Mouse (Mus musculus) gastrocnemius, adult 8-10 months (tissue): ENCODE data around the gene Mov10. TPM values are rescaled to one million over a fixed set of nuclear protein-coding genes. Genes with fewer than 3 reads are reported as not detected.

Experiments
- DNase-seq, 2 experiments: peaks; one replicate each; pipeline ENCODE4 v3.0.0; 2022; ENCODE audit warnings: low spot score in 2 of 2
- total RNA-seq, 4 experiments: library from RNA; stranded (reverse); gene quantifications; 2 replicates each; pipeline ENCODE4 v1.2.4; 2022

Mov10 gene
- total RNA-seq, 4 experiments from 2014 or later = 0.32 to 0.92 (median 0.54) TPM

- no peak for DNase-seq
These were observed 6.6 kb downstream of the Mov10 start for GRCm38 (mm10) chr3:104811752-104812151.

GRCm38 (mm10) chr3:104805539-104805938 lies 12.8 kb downstream of the Mov10 start:
- DNase-seq = no peak

- no peak for DNase-seq
These were observed 14.1 kb downstream of the Mov10 start for GRCm38 (mm10) chr3:104804312-104804711.

- DNase-seq = no peak
These were observed 16.9 kb downstream of the Mov10 start for GRCm38 (mm10) chr3:104801481-104801880.

GRCm38 (mm10) chr3:104800681-104801080 lies 17.7 kb downstream of the Mov10 start:
- DNase-seq = no peak

GRCm38 (mm10) chr3:104796430-104797082 lies 21.8 kb downstream of the Mov10 start:
- DNase-seq = no peak

- DNase-seq = no peak
These were observed 22.6 kb downstream of the Mov10 start for GRCm38 (mm10) chr3:104795661-104796340.

- no peak for DNase-seq
These were observed 23.4 kb downstream of the Mov10 start for GRCm38 (mm10) chr3:104794953-104795470.

- peak; percentile 81 to 83 for DNase-seq
These were observed 24.2 kb downstream of the Mov10 start for GRCm38 (mm10) chr3:104793871-104794828.

GRCm38 (mm10) chr3:104792360-104793270 lies 25.7 kb downstream of the Mov10 start:
- no peak for DNase-seq

- DNase-seq = no peak
These were observed 26.7 kb downstream of the Mov10 start for GRCm38 (mm10) chr3:104791671-104792070.

GRCm38 (mm10) chr3:104791017-104791416 lies 27.3 kb downstream of the Mov10 start:
- DNase-seq = no peak

- DNase-seq = no peak
These were observed 27.9 kb downstream of the Mov10 start for GRCm38 (mm10) chr3:104790401-104790937.

GRCm38 (mm10) chr3:104789822-104790221 lies 28.5 kb downstream of the Mov10 start:
- no peak for DNase-seq

- DNase-seq = no peak
These were observed 29.1 kb downstream of the Mov10 start for GRCm38 (mm10) chr3:104789312-104789605.

GRCm38 (mm10) chr3:104788561-104789311 lies 29.6 kb downstream of the Mov10 start:
- DNase-seq = peak; percentile 70 to 84

GRCm38 (mm10) chr3:104788075-104788474 lies 30.3 kb downstream of the Mov10 start, which contains the start of gene Rhoc:
Rhoc (plus strand) TSS chr3:104788375.
- DNase-seq = no peak

- no peak for DNase-seq
These were observed 33.1 kb downstream of the Mov10 start for GRCm38 (mm10) chr3:104785284-104785683.

GRCm38 (mm10) chr3:104783971-104784500 lies 34.3 kb downstream of the Mov10 start:
- DNase-seq = no peak
